Mouse (Mus musculus): ENCODE results near the gene Rnf187.

GRCm38 (mm10) chr11:58957226-58957914 lies 18.7 kb upstream of the Rnf187 start:
- no peak for TF ChIP-seq POLR2A (IDR thresholded peaks at IDR 0.05; ENCODE audit: borderline replicate concordance, low read depth, low read length)
- TF ChIP-seq CTCF (IDR thresholded peaks at IDR 0.05; ENCODE audit: low read depth, low read length) = no peak
